Mouse (Mus musculus) liver, postnatal 0 days (tissue): ENCODE results near the gene Edem2. TPM values are rescaled to one million over a fixed set of nuclear protein-coding genes. Genes with fewer than 3 reads are reported as not detected.

Experiments used
- ATAC-seq: fragments of 200-750 bp; cut with Nextera tagmentation; 2 replicates; pipeline ENCODE4 v1.8.0; 2017; ENCODE audit warnings: mild to moderate bottlenecking, moderate library complexity
- DNase-seq: peaks from one replicate; pipeline ENCODE4 v3.0.0-alpha.2; 2016
- H3K27ac ChIP-seq: fragments of 300-500 bp; sonication (generic); 2 replicates; pipeline ENCODE4 v1.5.1; 2014; ENCODE audit warnings: antibody characterized with exemption, moderate library complexity, mild to moderate bottlenecking, low read depth
- H3K27me3 ChIP-seq: fragments of 300-500 bp; sonication (generic); 2 replicates; pipeline ENCODE4 v1.6.1; 2014; ENCODE audit warnings: low read length, control low read depth, mixed read lengths; ENCODE audit not compliant: insufficient read depth
- H3K36me3 ChIP-seq: fragments of 300-500 bp; sonication (generic); replicated peaks from 2 replicates; pipeline ENCODE4 v1.6.1; 2014; ENCODE audit warnings: mild to moderate bottlenecking, control low read depth, low read length, moderate library complexity, mixed read lengths; ENCODE audit not compliant: insufficient read depth
- H3K4me1 ChIP-seq: fragments of 300-500 bp; sonication (generic); 2 replicates; pipeline ENCODE4 v1.6.1; 2014; ENCODE audit warnings: antibody characterized with exemption, mild to moderate bottlenecking, control low read depth; ENCODE audit not compliant: insufficient read depth
- H3K4me2 ChIP-seq: fragments of 300-500 bp; sonication (generic); 2 replicates; pipeline ENCODE4 v1.6.1; 2014; ENCODE audit warnings: low read depth, mild to moderate bottlenecking, low read length, moderate library complexity, mixed read lengths
- H3K4me3 ChIP-seq: fragments of 300-500 bp; sonication (generic); 2 replicates; pipeline ENCODE4 v1.5.1; 2014; ENCODE audit warnings: low read depth, low read length
- H3K9ac ChIP-seq: fragments of 300-500 bp; sonication (generic); replicated peaks from 2 replicates; pipeline ENCODE4 v1.6.1; 2014; ENCODE audit warnings: mild to moderate bottlenecking, moderate library complexity
- H3K9me3 ChIP-seq: fragments of 300-500 bp; sonication (generic); 2 replicates; pipeline ENCODE4 v1.6.1; 2016; ENCODE audit warnings: mild to moderate bottlenecking, control low read depth, low read length, mixed read lengths
- CTCF ChIP-seq: sonication (generic); IDR thresholded peaks from 2 replicates; pipeline ENCODE4 v1.5.1; 2016; ENCODE audit warnings: antibody characterized with exemption, low read depth
- EP300 ChIP-seq: IDR thresholded peaks from 2 replicates; pipeline ENCODE4 v1.6.1; 2016; ENCODE audit warnings: antibody characterized with exemption, low read depth, mild to moderate bottlenecking
- WGBS: fragments of 180-500 bp; shearing (Covaris S2); extraction: QIAGEN DNeasy Blood & Tissue Kit; methylation state at CpG from one replicate; pipeline ENCODE4 v1.1.7; 2014; ENCODE audit not compliant: insufficient replicate concordance; 5-methylcytosine and 5-hydroxymethylcytosine counted together
- polyA plus RNA-seq: library from polyadenylated mRNA; unstranded; fragments of >200 nt; fragmentation: Nextera tagmentation; extraction: Ambion mirVana; gene quantifications from 2 replicates; pipeline ENCODE4 v1.2.1, GENCODE M21; 2015

Edem2 gene
- polyA plus RNA-seq, 1 experiment from 2014 or later: 28.4 TPM

DNA sequence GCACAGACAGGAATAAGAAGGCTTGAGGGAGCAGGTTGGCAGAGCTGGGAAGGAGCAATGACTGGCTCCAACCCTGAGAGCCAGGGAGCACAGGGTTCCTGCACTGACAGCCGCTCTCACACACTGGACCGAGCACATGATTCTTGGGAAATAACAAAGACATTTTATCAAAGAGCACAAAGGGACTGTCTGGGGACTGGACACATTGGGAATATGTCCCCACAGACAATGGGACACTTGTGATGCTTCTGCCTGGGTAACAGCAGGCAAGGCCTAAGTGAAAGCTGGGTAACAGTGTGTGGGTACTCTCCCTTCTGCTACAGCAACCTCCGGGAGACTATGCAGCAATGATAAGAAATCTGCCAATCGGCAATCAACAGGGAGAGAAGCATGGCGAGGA is 66.9 kb downstream of the Edem2 start:
- H3K27ac ChIP-seq: no peak overlapping the region
- no peaks in the 10 kb centered on the region for H3K9me3 ChIP-seq
- ATAC-seq: no peak
- H3K4me2 ChIP-seq: no peak overlapping the region
- WGBS: 87% methylated on average over 5 of the region's 5 CpGs
- no peak overlapping the region for H3K9ac ChIP-seq
- H3K27me3 ChIP-seq: no peaks in the 10 kb centered on the region
- H3K36me3 ChIP-seq: peaks cover 52% of the 10 kb centered on the region
- no peak for DNase-seq
- H3K4me1 ChIP-seq: no peaks in the 10 kb centered on the region
- H3K4me3 ChIP-seq: no peak overlapping the region
- TF ChIP-seq EP300 (no peak), CTCF (no peak)

DNA sequence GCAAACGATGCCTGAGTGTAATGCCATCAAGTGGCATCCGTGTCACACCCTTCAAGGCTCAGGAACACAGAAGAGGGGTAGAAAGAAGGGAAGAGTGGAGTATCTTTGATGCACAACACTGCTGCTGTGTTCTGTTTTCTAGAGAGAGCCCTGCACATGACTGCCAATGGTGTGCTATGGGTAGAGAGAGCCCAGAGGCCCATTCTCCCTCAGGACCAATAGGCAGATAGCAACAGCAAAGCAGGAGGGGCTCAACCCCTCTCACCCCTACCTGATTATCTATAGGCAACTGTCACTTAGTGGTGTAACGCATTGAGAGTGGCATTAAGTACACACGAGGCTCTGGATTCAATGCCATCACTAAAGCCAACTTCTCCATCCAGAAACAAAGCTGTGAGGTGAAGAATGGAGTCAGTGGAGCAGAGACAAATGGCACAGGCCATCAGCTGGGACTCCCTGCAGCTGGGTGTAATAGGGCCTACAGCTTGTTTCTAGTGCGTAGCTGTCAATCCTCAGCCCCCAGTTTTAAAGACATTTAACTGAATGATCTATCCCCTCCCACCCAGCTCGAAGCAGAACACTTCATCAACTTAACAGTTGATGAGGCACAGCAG is 73.4 kb downstream of the Edem2 start:
- TF ChIP-seq EP300 (no peak), CTCF (no peak)
- H3K9me3 ChIP-seq: no peaks in the 10 kb centered on the region
- WGBS: 88% methylated on average over 6 of the region's 6 CpGs

DNA sequence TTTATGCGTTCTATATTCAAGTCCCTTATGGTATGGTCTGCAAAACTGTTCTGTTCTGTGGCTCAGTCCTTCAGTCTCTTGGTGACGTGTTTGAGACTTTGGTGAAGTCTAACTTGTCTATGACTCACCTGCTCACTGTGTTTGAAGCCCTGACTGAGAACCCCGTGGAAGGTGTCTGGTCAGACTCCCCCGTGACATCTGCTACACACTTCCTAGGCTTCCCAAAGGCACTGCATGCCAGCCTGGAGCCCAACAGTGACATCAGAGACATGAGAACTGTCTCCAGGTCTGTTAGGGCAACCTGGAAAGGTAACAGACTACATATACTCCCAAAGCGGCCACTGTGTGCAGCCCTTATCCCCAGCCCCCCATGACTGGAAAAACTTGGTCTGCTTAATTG is 76.7 kb downstream of the Edem2 start:
- Histone ChIP-seq H3K9me3 (no peaks in the 10 kb centered on the region), H3K27ac (no peak overlapping the region), H3K4me3 (no peak overlapping the region), H3K36me3 (peaks cover 79% of the 10 kb centered on the region), H3K4me2 (no peak overlapping the region), H3K4me1 (no peaks in the 10 kb centered on the region), H3K9ac (no peak overlapping the region), H3K27me3 (no peaks in the 10 kb centered on the region)
- DNase-seq (no peak), ATAC-seq (no peak)
- WGBS: 92% methylated on average over 5 of the region's 5 CpGs
- TF ChIP-seq EP300 (no peak), CTCF (no peak)

More for the DNA sequence above, 73.4 kb downstream of the Edem2 start:
- peaks cover 72% of the 10 kb centered on the region for H3K36me3 ChIP-seq
- H3K4me3 ChIP-seq: no peak overlapping the region
- DNase-seq: no peak
- no peaks in the 10 kb centered on the region for H3K27me3 ChIP-seq
- ATAC-seq: no peak
- no peak overlapping the region for H3K27ac ChIP-seq
- H3K4me2 ChIP-seq: no peak overlapping the region
- H3K9ac ChIP-seq: no peak overlapping the region
- H3K4me1 ChIP-seq: no peaks in the 10 kb centered on the region

Other genes starting within 250 kb of the Edem2 start
- 7.5 and 8.2 TPM in 2 replicates for gene Acss2, start 211.5 kb downstream of the Edem2 start, polyA plus RNA-seq
- gene Ggt7, start 211.2 kb downstream of the Edem2 start, polyA plus RNA-seq: 0.22 and 0.25 TPM in 2 replicates
- gene Gss, start 136.7 kb downstream of the Edem2 start, polyA plus RNA-seq: 48.9 and 49.3 TPM in 2 replicates
- 0.15 and 0.38 TPM in 2 replicates for gene Myh7b, start 118.3 kb downstream of the Edem2 start, polyA plus RNA-seq
- gene Trpc4ap, start 37.1 kb downstream of the Edem2 start, polyA plus RNA-seq: 41.5 and 43.2 TPM in 2 replicates
- gene Gm17581, start 6.4 kb upstream of the Edem2 start, polyA plus RNA-seq: not detected in 2 replicates
- 1.1 and 1.7 TPM in 2 replicates for gene Procr, start 21.6 kb upstream of the Edem2 start, polyA plus RNA-seq
- not detected in 2 replicates for gene Mmp24, start 45.9 kb upstream of the Edem2 start, polyA plus RNA-seq
- gene BC029722, start 90.0 kb upstream of the Edem2 start, polyA plus RNA-seq: 6.6 and 7.5 TPM in 2 replicates
- gene Eif6, start 97.5 kb upstream of the Edem2 start, polyA plus RNA-seq: 120 and 130 TPM in 2 replicates
- 0.15 and 0.19 TPM in 2 replicates for gene Fam83c, start 105.4 kb upstream of the Edem2 start, polyA plus RNA-seq
- 29.3 and 31.7 TPM in 2 replicates for gene Uqcc1, start 200.8 kb upstream of the Edem2 start, polyA plus RNA-seq
- gene Gm15557, start 211.3 kb upstream of the Edem2 start, polyA plus RNA-seq: not detected in 2 replicates
- gene Gdf5, start 215.9 kb upstream of the Edem2 start, polyA plus RNA-seq: not detected in 2 replicates
- 3.1 and 5.0 TPM in 2 replicates for gene Cep250, start 227.0 kb upstream of the Edem2 start, polyA plus RNA-seq